Mouse (Mus musculus) liver, embryonic 14 days (tissue): ENCODE measurements around the gene Gm8108. TPM values are rescaled to one million over a fixed set of nuclear protein-coding genes. Genes with fewer than 3 reads are reported as not detected.

Experiments used
- polyA plus RNA-seq: library from polyadenylated mRNA; depleted of rRNA; stranded (reverse); fragments of >200 nt; gene quantifications from 2 replicates; pipeline ENCODE4 v1.2.3, GENCODE M21; 2012; rRNA removed

The Gm8108 gene
- polyA plus RNA-seq, result 0.05 and 0.06 TPM in 2 replicates

DNA sequence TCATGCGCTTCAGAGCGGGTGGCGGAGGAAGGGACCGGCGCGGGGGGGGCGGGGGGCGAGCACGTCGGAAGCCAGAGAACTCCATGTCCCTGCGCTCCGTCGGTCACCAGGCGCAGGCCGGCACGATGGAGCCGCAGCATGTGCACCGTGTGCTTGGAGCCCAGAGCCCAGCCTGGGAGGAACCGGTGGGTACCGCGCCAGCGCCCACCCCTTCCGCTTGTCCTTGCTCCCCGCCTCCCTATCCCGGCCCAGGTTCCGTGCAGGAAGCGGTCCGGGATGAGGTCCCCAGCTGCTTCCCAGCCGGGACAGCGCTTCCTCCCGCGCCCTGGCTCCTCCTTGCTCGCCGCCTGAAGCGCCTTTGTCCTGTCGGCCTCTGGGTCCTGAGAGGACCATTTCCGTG, at the start of gene Gm8108:
Gm8108 (plus strand) TSS at position 101 of the 400 bp plus-strand sequence.

GRCm38 (mm10) chr14:4083820-4084219, 26.5 kb upstream of the Gm8108 start, which contains the start of gene Gm3115:
Gm3115 (plus strand) TSS chr14:4084120.

DNA sequence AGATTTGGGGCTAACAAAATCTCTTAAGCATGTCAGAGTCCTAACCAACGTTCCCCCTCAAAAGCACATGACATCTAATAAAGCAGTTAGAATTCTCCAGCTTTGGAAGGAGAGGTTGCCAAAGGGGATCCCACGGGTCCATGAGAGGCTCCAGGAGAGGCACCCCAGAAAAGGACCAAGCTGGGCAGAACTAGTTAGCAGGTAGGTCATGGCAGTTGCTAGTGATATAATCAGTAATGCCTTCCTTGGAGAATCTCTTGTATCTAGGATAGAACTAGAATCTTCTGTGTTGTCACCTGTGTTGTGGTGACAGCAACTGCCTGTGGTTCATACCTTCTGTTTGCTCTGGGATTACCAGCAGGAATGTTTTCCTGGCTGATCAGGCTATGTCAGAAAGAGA, 54.4 kb downstream of the Gm8108 start, which contains the start of gene Gm3127:
Gm3127 (plus strand) TSS at position 301 of the 400 bp plus-strand sequence.

Other genes with a start within 250 kb of the Gm8108 start
- not detected in 2 replicates for gene Gm2916, start 226.4 kb upstream of the Gm8108 start, polyA plus RNA-seq
- gene Gm3029, start 178.8 kb upstream of the Gm8108 start, polyA plus RNA-seq, result not detected in 2 replicates
- gene Gm3095, start 147.0 kb upstream of the Gm8108 start, polyA plus RNA-seq, result not detected in 2 replicates
- gene Gm3099, start 112.1 kb upstream of the Gm8108 start, polyA plus RNA-seq, result not detected in 2 replicates
- 0.02 TPM in 1 of 2 replicates, not detected in the other for gene Gm5796, start 86.6 kb upstream of the Gm8108 start, polyA plus RNA-seq
- gene Gm3115, start 26.4 kb upstream of the Gm8108 start, polyA plus RNA-seq, result not detected in 2 replicates
- not detected in 2 replicates for gene Gm3127, start 54.5 kb downstream of the Gm8108 start, polyA plus RNA-seq
- not detected in 2 replicates for gene Gm2974, start 72.0 kb downstream of the Gm8108 start, polyA plus RNA-seq
- not detected in 2 replicates for gene Gm3138, start 139.1 kb downstream of the Gm8108 start, polyA plus RNA-seq
- gene Gm3149, start 206.8 kb downstream of the Gm8108 start, polyA plus RNA-seq, result not detected in 2 replicates
- not detected in 2 replicates for gene 2610042L04Rik, start 224.2 kb downstream of the Gm8108 start, polyA plus RNA-seq